Mouse (Mus musculus) ES-Bruce4 (cell line): Measurements from ENCODE around the gene Tmem86b.

Experiments used
- CTCF ChIP-seq: IDR thresholded peaks from one replicate; pipeline ENCODE4 v1.8.1; 2011; ENCODE audit warnings: low read depth, low read length
- EP300 ChIP-seq: IDR thresholded peaks from 2 replicates; pipeline ENCODE4 v1.6.1; 2011; ENCODE audit warnings: low read depth, low read length; ENCODE audit not compliant: insufficient read depth
- POLR2A ChIP-seq: IDR thresholded peaks from one replicate; pipeline ENCODE4 v1.8.1; 2011; ENCODE audit warnings: low read length; ENCODE audit not compliant: insufficient read depth

DNA sequence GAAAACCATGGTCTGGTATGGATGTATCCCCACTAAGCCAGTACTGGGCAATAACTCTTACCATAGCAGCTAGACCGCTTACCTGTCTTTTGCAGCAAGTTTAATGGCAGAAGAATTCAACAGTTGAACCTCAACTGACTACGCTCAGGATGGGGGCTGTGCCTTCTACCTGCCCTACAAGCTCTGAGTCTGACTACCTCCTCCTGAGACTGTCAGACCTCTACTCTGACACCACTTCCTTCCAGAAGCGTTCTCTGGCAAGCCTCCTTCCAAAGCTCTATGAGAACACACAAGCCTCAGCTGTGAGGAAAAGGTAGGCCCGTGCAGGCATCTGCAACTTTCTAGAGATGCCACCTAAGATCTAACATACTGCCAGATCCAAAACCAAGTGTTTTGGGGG, 24.2 kb upstream of the Tmem86b start:
- TF ChIP-seq CTCF: no peak
- no peak for TF ChIP-seq EP300
- TF ChIP-seq POLR2A: no peak
